Mouse (Mus musculus) testis, adult 2 months (tissue): ENCODE measurements around the gene Tbc1d21. TPM values are rescaled to one million over a fixed set of nuclear protein-coding genes. Genes with fewer than 3 reads are reported as not detected.
A peak's percentile ranks its signal among the peaks of the same experiment; 100 is the strongest.

Experiments
- H3K27ac ChIP-seq: fragments of 200-500 bp; 2 replicates; pipeline ENCODE4 v1.5.1; 2012; ENCODE audit warnings: low read depth, low read length; ENCODE audit not compliant: control insufficient read depth, insufficient read depth
- H3K27me3 ChIP-seq: fragments of 200-500 bp; 2 replicates; pipeline ENCODE4 v1.6.1; 2012; ENCODE audit warnings: mild to moderate bottlenecking, low read length, moderate library complexity; ENCODE audit not compliant: control insufficient read depth, insufficient read depth
- H3K36me3 ChIP-seq: fragments of 200-500 bp; 2 replicates; pipeline ENCODE4 v1.6.1; 2012; ENCODE audit warnings: mild to moderate bottlenecking, low read length; ENCODE audit not compliant: control insufficient read depth, insufficient read depth
- H3K4me1 ChIP-seq: fragments of 200-500 bp; 2 replicates; pipeline ENCODE4 v1.6.1; 2012; ENCODE audit warnings: low read length; ENCODE audit not compliant: control insufficient read depth, insufficient read depth
- H3K4me3 ChIP-seq: fragments of 200-500 bp; 2 replicates; pipeline ENCODE4 v1.5.1; 2012; ENCODE audit warnings: low read depth, mild to moderate bottlenecking, low read length, moderate library complexity, mixed read lengths; ENCODE audit not compliant: control insufficient read depth
- CTCF ChIP-seq: fragments of 200-500 bp; IDR thresholded peaks from 2 replicates; pipeline ENCODE4 v1.5.1; 2012; ENCODE audit warnings: low read depth, mild to moderate bottlenecking, inconsistent platforms, low read length, moderate library complexity; ENCODE audit not compliant: control insufficient read depth, insufficient read depth, insufficient replicate concordance
- POLR2A ChIP-seq: fragments of 200-500 bp; IDR thresholded peaks from 2 replicates; pipeline ENCODE4 v1.6.1; 2012; ENCODE audit warnings: low read depth, mild to moderate bottlenecking, inconsistent platforms, low read length, moderate library complexity; ENCODE audit not compliant: control insufficient read depth
- polyA plus RNA-seq: library from polyadenylated mRNA; depleted of rRNA; stranded (reverse); fragments of >200 nt; gene quantifications from 2 replicates; pipeline ENCODE4 v1.2.3, GENCODE M21; 2012

Tbc1d21 gene
- polyA plus RNA-seq, 1 experiment, result 233 TPM

DNA sequence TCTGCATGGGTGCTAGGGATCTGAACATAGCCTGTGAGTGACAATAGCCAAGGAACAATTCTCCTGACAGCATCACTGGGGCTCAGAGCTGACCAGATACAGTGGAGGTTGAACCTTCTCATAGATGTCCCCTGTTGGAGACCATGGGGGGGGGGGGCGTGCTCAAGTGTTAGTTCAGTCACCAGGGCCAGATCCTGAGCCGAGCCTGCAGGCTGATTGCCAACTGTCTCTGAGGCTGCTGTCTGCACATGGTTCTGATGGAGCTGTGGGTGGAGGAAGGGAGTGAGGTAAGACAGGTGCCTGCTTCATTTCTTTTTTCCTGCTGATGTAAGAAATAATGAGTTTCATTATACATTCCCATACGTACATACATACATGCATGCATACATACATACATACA lies 51.9 kb downstream of the Tbc1d21 start:
- Histone ChIP-seq H3K4me1 (peaks cover 4% of the 10 kb centered on the region), H3K27me3 (no peaks in the 10 kb centered on the region), H3K27ac (no peak overlapping the region), H3K4me3 (no peak overlapping the region), H3K36me3 (no peaks in the 10 kb centered on the region)
- TF ChIP-seq POLR2A, result no peak
- TF ChIP-seq CTCF, result no peak

DNA sequence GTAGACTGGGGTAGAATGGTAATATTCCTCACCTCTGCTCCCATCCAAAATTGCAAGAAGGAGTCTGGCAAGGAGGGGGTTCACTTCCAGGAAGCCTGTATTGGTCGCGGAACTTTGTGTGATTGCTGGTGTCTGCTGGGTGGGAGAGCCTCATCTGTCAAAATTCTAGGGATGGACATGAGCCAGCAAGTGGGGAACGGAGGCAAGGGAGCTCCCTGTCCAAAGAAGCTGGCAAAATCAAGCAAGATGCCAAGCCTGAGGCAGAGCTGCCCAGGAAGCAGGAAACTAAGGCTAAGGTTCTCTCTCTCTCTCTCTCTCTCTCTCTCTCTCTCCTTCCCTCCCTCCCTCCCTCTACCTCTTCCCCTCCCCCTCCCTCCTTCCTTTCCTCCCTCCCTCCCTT lies 52.9 kb downstream of the Tbc1d21 start:
- H3K4me1 ChIP-seq, result peaks cover 12% of the 10 kb centered on the region
- no peaks in the 10 kb centered on the region for H3K27me3 ChIP-seq
- H3K27ac ChIP-seq, result no peak overlapping the region

DNA sequence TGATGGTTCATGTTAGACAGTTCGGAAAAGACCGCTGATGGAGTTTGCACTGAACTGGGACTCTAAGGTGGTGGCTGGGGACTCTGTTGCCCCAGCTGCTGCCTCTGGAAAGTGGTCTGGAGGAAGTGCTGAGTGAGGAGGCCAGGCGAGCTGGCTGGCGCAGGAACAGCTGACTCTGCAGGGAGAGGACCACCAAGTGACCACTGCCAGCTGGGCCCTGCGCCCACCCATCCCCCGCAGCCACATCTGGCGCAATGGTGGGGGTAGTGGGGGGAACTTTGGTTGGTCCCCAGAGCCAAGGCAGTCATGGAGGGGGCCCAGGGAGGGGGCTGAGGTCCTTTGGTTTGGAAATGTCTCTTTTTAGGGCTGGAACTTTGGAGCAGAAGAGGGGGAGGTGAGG lies 53.5 kb downstream of the Tbc1d21 start:
- Histone ChIP-seq H3K36me3 (no peaks in the 10 kb centered on the region), H3K27me3 (no peaks in the 10 kb centered on the region), H3K4me3 (no peak overlapping the region), H3K27ac (no peak overlapping the region), H3K4me1 (peaks cover 13% of the 10 kb centered on the region)
- TF ChIP-seq POLR2A, result no peak
- TF ChIP-seq CTCF, result no peak

More for the DNA sequence above, 52.9 kb downstream of the Tbc1d21 start:
- TF ChIP-seq POLR2A (no peak), CTCF (no peak)
- H3K36me3 ChIP-seq, result no peaks in the 10 kb centered on the region
- no peak overlapping the region for H3K4me3 ChIP-seq

- Histone ChIP-seq H3K27me3 (no peaks in the 10 kb centered on the region), H3K4me1 (peaks cover 17% of the 10 kb centered on the region), H3K4me3 (no peak overlapping the region), H3K27ac (no peak overlapping the region), H3K36me3 (no peaks in the 10 kb centered on the region)
- TF ChIP-seq CTCF (no peak), POLR2A (no peak)
These were observed 54.4 kb downstream of the Tbc1d21 start for GRCm38 (mm10) chr9:58315850-58316249.

- no peak for TF ChIP-seq CTCF
- TF ChIP-seq POLR2A, result no peak
- Histone ChIP-seq H3K27ac (no peak overlapping the region), H3K27me3 (no peaks in the 10 kb centered on the region), H3K36me3 (no peaks in the 10 kb centered on the region), H3K4me3 (no peak overlapping the region), H3K4me1 (peaks cover 17% of the 10 kb centered on the region)
These were observed 55.4 kb downstream of the Tbc1d21 start for GRCm38 (mm10) chr9:58314682-58315360.

GRCm38 (mm10) chr9:58312944-58313359 lies 57.3 kb downstream of the Tbc1d21 start, which contains the start of gene Loxl1:
Gene Loxl1, minus strand, starts transcription at chr9:58313186.
- Histone ChIP-seq H3K27ac (peak within 1 kb of the TSS; percentile 73), H3K4me1 (peaks cover 17% of the 10 kb centered on the region), H3K36me3 (no peaks in the 10 kb centered on the region), H3K27me3 (no peaks in the 10 kb centered on the region), H3K4me3 (peak within 1 kb of the TSS; percentile 83)
- TF ChIP-seq CTCF, result no peak
- TF ChIP-seq POLR2A, result no peak

DNA sequence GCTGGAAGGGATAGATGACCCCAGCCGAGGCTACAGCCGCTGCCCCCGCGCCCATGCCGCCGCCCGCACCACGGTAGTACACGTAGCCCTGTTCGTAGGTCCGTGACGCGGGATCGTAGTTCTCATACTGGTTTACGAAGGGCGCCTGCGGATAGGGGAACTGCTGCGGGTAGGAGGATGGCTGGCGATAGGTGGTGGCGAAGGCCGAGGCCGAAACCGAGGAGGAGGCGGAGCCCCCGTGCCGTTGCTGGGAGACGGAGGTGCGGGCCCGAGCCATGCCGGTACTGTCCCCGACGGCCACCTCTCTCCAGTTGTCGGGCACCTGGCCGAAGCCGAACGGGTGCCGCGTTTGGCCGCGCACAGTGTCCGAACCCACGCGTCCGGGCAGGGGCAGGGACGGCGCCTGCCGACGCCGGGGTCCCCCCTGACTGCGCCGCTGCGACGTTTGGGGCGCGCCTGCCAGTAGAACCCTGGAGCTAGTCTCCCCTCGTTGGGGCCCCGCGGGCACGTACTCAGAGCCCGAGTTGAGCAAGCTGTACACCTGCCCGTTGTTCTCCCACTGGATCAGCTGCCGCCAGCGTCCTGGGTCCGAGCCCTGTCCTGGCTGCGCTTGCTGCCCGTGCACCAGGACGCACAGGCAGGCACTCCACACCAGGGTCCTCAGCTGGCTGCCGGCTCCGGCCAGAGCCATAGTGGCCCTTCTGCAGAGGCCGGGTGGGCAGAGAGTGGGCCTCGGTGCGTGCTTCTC lies 57.9 kb downstream of the Tbc1d21 start:
- no peaks in the 10 kb centered on the region for H3K36me3 ChIP-seq
- no peak for TF ChIP-seq POLR2A
- H3K27ac ChIP-seq, result no peak overlapping the region
- peaks cover 17% of the 10 kb centered on the region for H3K4me1 ChIP-seq
- H3K4me3 ChIP-seq, result peak overlapping the region; percentile 83
- H3K27me3 ChIP-seq, result no peaks in the 10 kb centered on the region
